Mouse (Mus musculus): ENCODE data around the gene Hdc. TPM values are rescaled to one million over a fixed set of nuclear protein-coding genes. Genes with fewer than 3 reads are reported as not detected.
A peak's percentile ranks its signal among the peaks of the same experiment; 100 is the strongest.

Hdc gene
- total RNA-seq, 2 experiments from 2014 or later, result 2.6 to 2.7 TPM

DNA sequence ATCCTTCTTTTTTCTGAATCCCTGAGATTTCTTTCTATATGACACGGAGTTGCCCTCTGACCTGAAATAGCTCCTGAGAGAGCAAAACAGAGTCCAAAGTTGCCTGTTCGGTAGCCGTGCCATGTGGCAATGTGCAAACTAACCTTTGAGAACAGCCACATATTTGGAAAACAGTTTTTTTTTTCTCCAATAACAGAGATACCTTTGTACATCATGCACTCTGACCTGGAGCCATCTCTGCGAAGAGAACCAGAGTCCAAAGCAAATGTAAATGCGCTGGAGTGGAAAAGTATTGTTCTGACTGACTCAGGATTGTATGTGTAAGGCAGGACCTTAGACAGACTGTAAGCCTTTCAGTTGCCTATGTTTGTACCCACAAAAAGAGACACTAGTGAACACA, 63.6 kb downstream of the Hdc start:
- no peak for DNase-seq
- intact Hi-C loops (cut with DNase I), result no loop called here

DNA sequence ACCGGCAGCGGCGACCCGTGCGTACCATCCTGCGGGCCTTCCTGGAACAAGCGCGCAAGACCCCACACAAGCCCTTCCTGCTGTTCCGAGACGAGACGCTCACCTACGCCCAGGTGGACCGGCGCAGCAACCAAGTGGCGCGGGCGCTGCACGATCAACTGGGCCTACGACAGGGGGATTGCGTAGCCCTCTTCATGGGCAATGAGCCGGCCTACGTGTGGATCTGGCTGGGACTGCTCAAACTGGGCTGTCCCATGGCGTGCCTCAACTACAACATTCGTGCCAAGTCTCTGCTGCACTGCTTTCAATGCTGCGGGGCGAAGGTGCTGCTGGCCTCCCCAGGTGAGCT, 65.8 kb downstream of the Hdc start:
- intact Hi-C loops (cut with DNase I), result no loop called here
- no peak for DNase-seq

DNA sequence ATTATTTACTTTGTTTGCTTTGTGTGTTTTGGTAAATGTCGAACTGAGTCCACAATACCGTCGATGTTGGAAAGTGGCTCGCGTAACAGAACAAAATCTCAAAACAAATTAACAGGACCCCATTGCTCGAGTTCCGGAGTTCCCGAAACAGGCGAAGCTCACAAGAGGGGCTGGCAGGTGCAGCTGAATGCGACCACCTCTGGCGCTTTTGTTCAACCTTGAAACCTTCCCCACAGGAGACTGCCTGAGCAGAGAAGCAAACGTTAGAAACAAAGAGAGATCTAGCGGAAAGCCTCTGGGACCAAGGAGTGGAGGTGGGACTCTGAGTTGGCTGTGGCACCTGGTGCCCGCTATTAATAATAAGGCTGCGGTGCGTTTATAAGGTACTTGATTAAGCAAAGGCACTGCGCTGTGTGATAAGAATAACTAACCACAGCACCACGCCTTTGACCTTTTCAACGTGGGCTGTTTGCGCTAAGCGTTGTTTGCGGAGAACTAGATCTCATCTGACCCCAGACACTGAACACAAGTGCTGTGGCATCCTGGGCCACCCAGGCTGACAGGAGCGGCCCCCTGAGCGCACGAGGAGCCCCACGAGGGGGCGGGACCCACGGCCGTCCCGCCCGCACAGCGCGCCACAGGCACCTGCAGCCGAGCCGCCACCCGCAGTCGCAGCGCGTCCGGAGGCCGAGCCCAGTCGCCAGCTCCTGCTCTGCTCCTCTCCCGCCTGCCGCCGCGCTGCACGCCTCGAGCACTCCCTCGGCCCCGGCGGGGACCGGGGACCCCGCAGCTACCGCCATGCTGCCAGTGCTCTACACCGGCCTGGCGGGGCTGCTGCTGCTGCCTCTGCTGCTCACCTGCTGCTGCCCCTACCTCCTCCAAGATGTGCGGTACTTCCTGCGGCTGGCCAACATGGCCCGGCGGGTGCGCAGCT, 66.5 kb downstream of the Hdc start, which contains the start of gene Slc27a2:
Gene Slc27a2 (plus strand): TSS at position 51 of the 934 bp plus-strand sequence.
- DNase-seq, result peak; percentile 25 to 34
- intact Hi-C loops (cut with DNase I), result no loop called here

- intact Hi-C loops (cut with DNase I), result no loop called here
- DNase-seq, result no peak
Observed at GRCm38 (mm10) chr2:126551896-126552295, 67.2 kb downstream of the Hdc start.

GRCm38 (mm10) chr2:126551244-126551890, 67.7 kb downstream of the Hdc start:
- no peak for DNase-seq
- intact Hi-C loops (cut with DNase I), result no loop called here

DNA sequence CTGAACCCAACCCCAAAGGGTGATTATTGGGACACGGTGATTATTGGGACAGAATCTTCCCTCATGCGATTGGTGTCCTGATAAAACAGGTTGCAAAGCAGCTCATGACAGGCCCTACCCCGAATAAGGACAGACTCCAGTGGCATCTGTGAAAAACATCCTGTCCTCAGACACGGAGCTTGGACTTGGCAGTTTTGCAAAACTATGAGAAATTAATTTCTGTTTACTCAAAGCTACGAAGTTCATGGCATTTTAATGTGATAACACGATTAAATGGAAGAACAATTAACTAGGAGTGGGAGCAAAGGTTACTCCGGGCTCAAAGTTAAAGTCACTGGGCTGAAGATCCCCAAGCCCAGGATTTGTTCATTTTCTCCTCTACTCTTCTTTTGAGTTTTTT, 69.4 kb downstream of the Hdc start:
- no peak for DNase-seq
- intact Hi-C loops (cut with DNase I), result no loop called here

DNA sequence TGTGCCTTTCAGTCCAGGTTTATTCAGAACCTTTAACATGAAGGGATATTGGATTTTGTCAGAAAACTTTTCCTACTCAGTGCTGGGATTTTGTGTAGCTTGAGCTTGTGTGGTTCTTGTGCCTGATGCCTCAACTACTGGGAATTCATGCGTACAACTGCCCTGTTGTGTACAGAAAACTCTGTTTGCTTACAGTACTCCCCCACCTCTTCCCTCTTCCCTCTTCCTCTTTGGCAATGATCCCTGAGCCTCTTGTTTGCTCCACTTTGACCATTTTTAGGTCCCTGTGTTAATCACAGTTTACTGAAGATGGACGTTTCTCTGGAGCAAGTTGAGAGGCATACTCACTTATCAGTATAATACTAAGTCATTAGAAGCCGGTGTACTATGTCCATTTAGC, 72.7 kb downstream of the Hdc start:
- intact Hi-C loops (cut with DNase I), result no loop called here
- no peak for DNase-seq

GRCm38 (mm10) chr2:126545297-126545696, 73.8 kb downstream of the Hdc start:
- DNase-seq, result no peak
- intact Hi-C loops (cut with DNase I), result no loop called here

Other genes with a start within 250 kb of the Hdc start
- gene Atp8b4, start 118.6 kb downstream of the Hdc start, total RNA-seq (2021), result under 1 TPM; 0.35 to 0.38 TPM
- 1 to 10 TPM in 1 of 2 experiments, under 1 TPM in 1; 0.72 to 4.3 TPM for gene Slc27a2, start 66.9 kb downstream of the Hdc start, total RNA-seq (2021)
- gene Gabpb1, start 57.0 kb upstream of the Hdc start, total RNA-seq (2021), result 10 to 100 TPM; 20.9 to 24.3 TPM
- 10 to 100 TPM; 32.1 to 36.2 TPM for gene Usp8, start 88.0 kb upstream of the Hdc start, total RNA-seq (2021)
- gene Usp50, start 164.2 kb upstream of the Hdc start, total RNA-seq (2021), result not detected